Mouse (Mus musculus) hindbrain, embryonic 14.5 days (tissue): ENCODE data around the gene Cd200r1. TPM values are rescaled to one million over a fixed set of nuclear protein-coding genes. Genes with fewer than 3 reads are reported as not detected.
"Not testable (repeated sequence)": the region's sequence is repeated elsewhere in the genome, so short reads cannot be mapped to it uniquely, and the experiment has no call there.

Experiments used
- ATAC-seq: fragments of 200-750 bp; cut with Nextera tagmentation; 2 replicates; pipeline ENCODE4 v1.8.0; 2017; ENCODE audit warnings: moderate number of reproducible peaks, mild to moderate bottlenecking, moderate TSS enrichment, moderate library complexity; ENCODE audit not compliant: low FRiP score
- DNase-seq: peaks from one replicate; pipeline ENCODE4 v3.0.0-alpha.2; 2015; ENCODE audit warnings: low spot score
- H3K27ac ChIP-seq: fragments of 300-500 bp; sonication (generic); 2 replicates; pipeline ENCODE4 v1.5.1; 2014; ENCODE audit warnings: mild to moderate bottlenecking, moderate library complexity
- H3K27me3 ChIP-seq: fragments of 300-500 bp; sonication (generic); 2 replicates; pipeline ENCODE4 v1.6.1; 2014; ENCODE audit warnings: mild to moderate bottlenecking, low read length, mixed read lengths; ENCODE audit not compliant: control insufficient read depth, insufficient read depth
- H3K36me3 ChIP-seq: fragments of 300-500 bp; sonication (generic); replicated peaks from 2 replicates; pipeline ENCODE4 v1.6.1; 2014; ENCODE audit not compliant: control insufficient read depth, insufficient read depth
- H3K4me1 ChIP-seq: fragments of 300-500 bp; sonication (generic); replicated peaks from 2 replicates; pipeline ENCODE4 v1.6.1; 2014; ENCODE audit warnings: antibody characterized with exemption, low read length, mixed read lengths; ENCODE audit not compliant: control insufficient read depth, insufficient read depth
- H3K4me2 ChIP-seq: fragments of 300-500 bp; sonication (generic); replicated peaks from 2 replicates; pipeline ENCODE4 v1.6.1; 2014; ENCODE audit warnings: mild to moderate bottlenecking, moderate library complexity
- H3K4me3 ChIP-seq: fragments of 300-500 bp; sonication (generic); replicated peaks from 2 replicates; pipeline ENCODE4 v1.5.1; 2014; ENCODE audit warnings: mild to moderate bottlenecking, low read length
- H3K9ac ChIP-seq: fragments of 300-500 bp; sonication (generic); 2 replicates; pipeline ENCODE4 v1.6.1; 2014
- H3K9me3 ChIP-seq: fragments of 300-500 bp; sonication (generic); 2 replicates; pipeline ENCODE4 v1.6.1; 2016; ENCODE audit warnings: low read length; ENCODE audit not compliant: control insufficient read depth
- WGBS: fragments of 180-500 bp; shearing (Covaris S2); extraction: QIAGEN DNeasy Blood & Tissue Kit; methylation state at CpG from one replicate; pipeline ENCODE4 v1.1.7; 2014; 5-methylcytosine and 5-hydroxymethylcytosine counted together
- polyA plus RNA-seq: library from polyadenylated mRNA; unstranded; fragments of >200 nt; fragmentation: Nextera tagmentation; extraction: Ambion mirVana; gene quantifications from 2 replicates; pipeline ENCODE4 v1.2.1, GENCODE M21; 2014

The Cd200r1 gene
- polyA plus RNA-seq, 1 experiment from 2014 or later: 0.91 TPM

- no peaks in the 10 kb centered on the region for H3K9me3 ChIP-seq
- H3K27ac ChIP-seq: no peak overlapping the region
- no peaks in the 10 kb centered on the region for H3K4me1 ChIP-seq
- ATAC-seq (no peak), DNase-seq (no peak)
- no peaks in the 10 kb centered on the region for H3K36me3 ChIP-seq
- H3K9ac ChIP-seq: no peak overlapping the region
- no peaks in the 10 kb centered on the region for H3K27me3 ChIP-seq
- 84% methylated on average over 17 of the region's 17 CpGs for WGBS
- H3K4me3 ChIP-seq: no peak overlapping the region
- no peak overlapping the region for H3K4me2 ChIP-seq
Measured at GRCm38 (mm10) chr16:44778538-44779147, 13.1 kb downstream of the Cd200r1 start.

- H3K27ac ChIP-seq: no peak overlapping the region
- no peak overlapping the region for H3K4me2 ChIP-seq
- H3K27me3 ChIP-seq: no peaks in the 10 kb centered on the region
- H3K9me3 ChIP-seq: no peaks in the 10 kb centered on the region
- H3K4me1 ChIP-seq: no peaks in the 10 kb centered on the region
- no peaks in the 10 kb centered on the region for H3K36me3 ChIP-seq
- no peak overlapping the region for H3K9ac ChIP-seq
- no peak for ATAC-seq
- no peak overlapping the region for H3K4me3 ChIP-seq
- DNase-seq: no peak
- 93% methylated on average over 5 of the region's 5 CpGs for WGBS
Measured at GRCm38 (mm10) chr16:44779494-44779893, 14.0 kb downstream of the Cd200r1 start.

- Histone ChIP-seq H3K36me3 (no peaks in the 10 kb centered on the region), H3K27ac (no peak overlapping the region), H3K27me3 (no peaks in the 10 kb centered on the region), H3K9ac (no peak overlapping the region), H3K4me2 (no peak overlapping the region), H3K4me1 (no peaks in the 10 kb centered on the region), H3K9me3 (no peaks in the 10 kb centered on the region), H3K4me3 (no peak overlapping the region)
- no peak for DNase-seq
- WGBS: 61% methylated on average over 4 of the region's 4 CpGs
- ATAC-seq: no peak
Measured at GRCm38 (mm10) chr16:44780751-44781150, 15.2 kb downstream of the Cd200r1 start.

GRCm38 (mm10) chr16:44786934-44787333 is 21.4 kb downstream of the Cd200r1 start:
- Histone ChIP-seq H3K36me3 (no peaks in the 10 kb centered on the region), H3K4me2 (no peak overlapping the region), H3K9me3 (no peaks in the 10 kb centered on the region), H3K27ac (no peak overlapping the region), H3K4me1 (no peaks in the 10 kb centered on the region), H3K27me3 (no peaks in the 10 kb centered on the region), H3K9ac (no peak overlapping the region), H3K4me3 (no peak overlapping the region)
- 86% methylated on average over 1 of the region's 1 CpGs for WGBS
- DNase-seq: no peak
- ATAC-seq: no peak

GRCm38 (mm10) chr16:44794416-44794815 is 28.9 kb downstream of the Cd200r1 start:
- Histone ChIP-seq H3K9me3 (no peaks in the 10 kb centered on the region), H3K4me2 (no peak overlapping the region), H3K9ac (no peak overlapping the region), H3K27me3 (no peaks in the 10 kb centered on the region), H3K36me3 (no peaks in the 10 kb centered on the region), H3K27ac (no peak overlapping the region), H3K4me3 (no peak overlapping the region), H3K4me1 (no peaks in the 10 kb centered on the region)
- no peak for ATAC-seq
- no peak for DNase-seq

- Histone ChIP-seq H3K4me3 (no peak overlapping the region), H3K27me3 (no peaks in the 10 kb centered on the region), H3K4me2 (no peak overlapping the region), H3K9ac (no peak overlapping the region), H3K36me3 (no peaks in the 10 kb centered on the region), H3K4me1 (no peaks in the 10 kb centered on the region), H3K27ac (no peak overlapping the region), H3K9me3 (no peaks in the 10 kb centered on the region)
- DNase-seq: no peak
- no peak for ATAC-seq
Measured at GRCm38 (mm10) chr16:44805976-44806375, 40.4 kb downstream of the Cd200r1 start.

- not testable (repeated sequence) for H3K27ac ChIP-seq, H3K27me3 ChIP-seq, H3K4me2 ChIP-seq, H3K9me3 ChIP-seq, H3K9ac ChIP-seq, H3K36me3 ChIP-seq, ATAC-seq, H3K4me1 ChIP-seq, DNase-seq, H3K4me3 ChIP-seq
- WGBS: over 99% methylated on average over 4 of the region's 4 CpGs
Measured at GRCm38 (mm10) chr16:44810223-44810622, 44.7 kb downstream of the Cd200r1 start.

- Histone ChIP-seq H3K4me1 (no peaks in the 10 kb centered on the region), H3K36me3 (no peaks in the 10 kb centered on the region), H3K4me2 (no peak within 1 kb of the TSS), H3K27me3 (no peaks in the 10 kb centered on the region), H3K9me3 (no peaks in the 10 kb centered on the region), H3K27ac (no peak within 1 kb of the TSS), H3K4me3 (no peak within 1 kb of the TSS), H3K9ac (no peak within 1 kb of the TSS)
- ATAC-seq (no peak), DNase-seq (no peak)
- WGBS: 87% methylated on average over 3 of the region's 3 CpGs
Measured at GRCm38 (mm10) chr16:44811544-44811943, 46.0 kb downstream of the Cd200r1 start, which contains the start of gene Cd200r4. Cd200r4 (plus strand) TSS chr16:44811733.

GRCm38 (mm10) chr16:44812468-44813065 is 47.0 kb downstream of the Cd200r1 start:
- H3K4me1 ChIP-seq: no peaks in the 10 kb centered on the region
- H3K4me3 ChIP-seq: no peak overlapping the region
- no peak for DNase-seq
- no peak overlapping the region for H3K4me2 ChIP-seq
- ATAC-seq: no peak
- no peaks in the 10 kb centered on the region for H3K36me3 ChIP-seq
- no peak overlapping the region for H3K27ac ChIP-seq
- H3K9me3 ChIP-seq: no peaks in the 10 kb centered on the region
- no peak overlapping the region for H3K9ac ChIP-seq
- no peaks in the 10 kb centered on the region for H3K27me3 ChIP-seq
- WGBS: 86% methylated on average over 6 of the region's 6 CpGs

- H3K27ac ChIP-seq: no peak overlapping the region
- H3K27me3 ChIP-seq: no peaks in the 10 kb centered on the region
- H3K4me3 ChIP-seq: no peak overlapping the region
- H3K4me2 ChIP-seq: no peak overlapping the region
- WGBS: 59% methylated on average over 1 of the region's 1 CpGs
- no peak overlapping the region for H3K9ac ChIP-seq
- ATAC-seq (no peak), DNase-seq (no peak)
- H3K9me3 ChIP-seq: no peaks in the 10 kb centered on the region
- H3K4me1 ChIP-seq: no peaks in the 10 kb centered on the region
- no peaks in the 10 kb centered on the region for H3K36me3 ChIP-seq
Measured at GRCm38 (mm10) chr16:44818010-44818409, 52.5 kb downstream of the Cd200r1 start.
